Mouse (Mus musculus) induced T-regulatory cell, adult 2 months (primary cell): ENCODE measurements around the gene Tmem167b.
A peak's percentile ranks its signal among the peaks of the same experiment; 100 is the strongest.

Experiments used
- DNase-seq: peaks from one replicate; pipeline ENCODE4 v3.0.0-alpha.2; 2012; ENCODE audit warnings: low read depth

Gene Tmem167b

GRCm38 (mm10) chr3:108536517-108537260 is 25.6 kb downstream of the Tmem167b start, which contains the start of gene 5330417C22Rik:
TSS of gene 5330417C22Rik (minus strand) at chr3:108536536.
- peak; percentile 91 for DNase-seq

- peak; percentile 19 for DNase-seq
Observed at GRCm38 (mm10) chr3:108535896-108536516, 26.3 kb downstream of the Tmem167b start.

DNA sequence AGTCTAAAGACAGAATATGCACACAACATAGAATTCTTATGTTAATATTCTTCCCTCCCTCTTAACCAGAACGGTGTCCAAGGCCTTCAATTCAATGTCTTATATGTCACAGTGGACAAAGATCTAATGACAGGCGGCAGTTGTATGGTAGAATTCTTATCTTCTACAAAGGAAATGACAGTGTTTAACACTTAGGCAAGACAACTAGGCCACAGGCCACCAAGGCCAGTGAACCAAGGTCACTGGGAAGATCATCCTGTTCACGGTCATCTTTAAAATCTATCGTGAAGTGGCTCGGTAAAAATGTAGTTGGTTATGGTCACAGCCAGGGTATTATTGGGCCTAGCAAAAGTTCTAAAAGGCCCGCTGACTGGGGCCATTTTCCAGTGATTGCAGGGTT is 28.3 kb downstream of the Tmem167b start, which contains the start of gene 1700013F07Rik:
Gene 1700013F07Rik (plus strand): TSS at position 200 of the 400 bp plus-strand sequence.
- no peak for DNase-seq

DNA sequence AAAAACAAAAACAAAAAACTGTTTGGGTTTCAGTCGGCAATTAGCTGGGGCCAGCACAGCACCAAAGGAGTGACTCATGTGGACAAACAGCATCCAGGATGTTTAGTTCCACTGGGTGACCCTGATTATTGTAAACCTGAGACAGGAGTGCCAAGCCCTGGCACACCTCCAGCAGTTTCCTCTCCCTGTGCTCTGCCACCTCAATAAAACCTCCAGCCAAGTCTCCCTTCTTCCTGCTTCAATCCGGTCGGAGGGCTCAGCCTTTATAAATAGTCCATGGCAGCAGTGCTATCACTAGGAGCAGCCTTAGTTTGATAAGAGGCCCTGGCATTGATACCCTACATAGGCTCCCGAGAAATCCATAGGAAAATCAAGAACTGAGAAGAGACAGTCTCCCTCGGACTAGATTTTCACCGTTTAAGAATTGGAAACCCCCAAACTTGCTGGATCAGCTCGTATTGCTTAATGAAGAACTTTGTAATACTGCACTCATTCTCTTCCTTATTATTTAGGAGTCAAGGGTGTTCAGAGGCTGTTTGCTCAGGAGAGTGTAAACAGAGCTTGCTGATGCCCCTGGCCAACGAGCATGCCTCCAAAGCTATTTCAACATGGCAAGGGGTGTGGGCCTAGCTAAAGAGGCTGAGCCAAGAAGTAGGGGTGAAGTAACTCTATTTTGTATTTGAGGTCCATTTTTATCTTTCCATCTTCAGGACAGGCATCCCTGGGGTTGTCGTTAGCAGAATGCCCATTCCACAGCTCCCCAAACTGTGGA is 29.0 kb downstream of the Tmem167b start:
- no peak for DNase-seq

GRCm38 (mm10) chr3:108528489-108528888 is 33.8 kb downstream of the Tmem167b start:
- no peak for DNase-seq

GRCm38 (mm10) chr3:108523415-108523814 is 38.9 kb downstream of the Tmem167b start:
- no peak for DNase-seq

DNA sequence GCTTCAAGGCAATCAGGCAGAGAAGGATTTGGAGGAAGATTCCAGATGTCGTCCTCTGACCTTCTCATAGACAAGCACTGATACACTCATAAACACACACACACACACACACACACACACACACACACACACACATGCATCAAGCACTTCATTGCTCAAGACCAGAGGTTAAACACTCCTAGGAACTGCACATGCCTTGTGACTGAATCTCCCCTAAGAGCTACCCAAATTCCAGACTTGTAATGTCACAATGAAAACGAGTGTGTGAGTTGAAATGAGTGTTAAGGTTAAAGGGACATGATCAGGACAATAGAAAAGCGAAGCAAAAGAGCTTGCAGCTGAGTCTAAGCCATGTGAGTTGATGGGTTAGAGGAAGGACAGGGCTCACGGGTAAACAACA is 44.0 kb downstream of the Tmem167b start:
- no peak for DNase-seq

DNA sequence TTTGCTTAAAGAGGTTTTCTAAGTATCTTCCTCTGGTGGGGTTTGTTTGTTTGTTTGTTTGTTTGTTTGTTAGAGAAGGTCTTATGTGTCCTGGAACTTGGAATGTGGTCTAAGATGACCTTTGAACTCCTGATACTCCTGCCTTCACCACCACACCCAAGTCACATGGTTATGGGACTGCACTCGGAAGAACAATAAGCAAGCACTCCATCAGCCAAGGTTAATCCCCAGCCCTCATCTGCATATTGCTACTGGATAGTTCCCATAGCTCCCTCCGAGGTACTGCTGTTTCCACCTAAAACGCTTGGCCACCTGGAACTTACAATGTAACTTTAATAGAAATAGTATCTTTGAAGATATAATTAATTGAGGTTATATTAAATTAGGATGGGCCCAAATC is 48.8 kb downstream of the Tmem167b start:
- no peak for DNase-seq

DNA sequence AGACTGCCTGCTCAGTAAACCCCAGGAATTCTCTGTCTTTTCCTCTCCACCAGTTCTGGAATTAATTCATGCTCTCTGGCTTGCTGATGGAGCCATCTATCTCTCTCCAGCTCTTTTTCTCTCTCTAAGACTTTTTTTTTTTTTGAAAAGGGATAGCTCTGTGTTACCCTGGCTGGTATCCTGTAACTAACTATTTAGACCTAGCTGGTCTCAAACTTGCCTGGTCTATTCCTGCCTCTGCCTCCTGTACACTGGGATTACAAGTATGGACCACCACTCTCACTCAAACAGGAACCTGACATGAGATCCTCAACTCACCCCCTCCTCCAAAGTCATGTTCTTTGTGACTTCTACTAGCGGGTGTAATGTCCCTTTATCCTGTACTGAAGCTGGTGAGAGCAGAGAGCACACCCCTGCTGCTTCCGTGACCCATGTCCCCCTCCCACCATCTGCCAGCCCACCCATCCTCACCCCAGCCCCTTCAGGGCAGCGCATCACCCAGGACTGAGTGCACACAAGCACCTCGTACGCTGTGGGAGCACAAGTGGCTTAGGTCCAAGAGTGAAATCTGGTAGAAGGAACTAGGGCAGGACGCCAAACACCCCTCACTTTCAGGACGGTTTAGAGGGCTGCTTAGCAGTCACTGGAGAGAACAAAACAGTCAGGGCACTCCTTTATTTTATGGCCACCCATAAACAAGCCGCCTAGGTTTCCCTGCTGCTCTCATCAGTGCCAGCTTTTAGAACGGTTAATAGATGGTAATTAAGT is 51.4 kb downstream of the Tmem167b start:
- no peak for DNase-seq

GRCm38 (mm10) chr3:108510156-108510555 is 52.1 kb downstream of the Tmem167b start:
- DNase-seq, result no peak

DNA sequence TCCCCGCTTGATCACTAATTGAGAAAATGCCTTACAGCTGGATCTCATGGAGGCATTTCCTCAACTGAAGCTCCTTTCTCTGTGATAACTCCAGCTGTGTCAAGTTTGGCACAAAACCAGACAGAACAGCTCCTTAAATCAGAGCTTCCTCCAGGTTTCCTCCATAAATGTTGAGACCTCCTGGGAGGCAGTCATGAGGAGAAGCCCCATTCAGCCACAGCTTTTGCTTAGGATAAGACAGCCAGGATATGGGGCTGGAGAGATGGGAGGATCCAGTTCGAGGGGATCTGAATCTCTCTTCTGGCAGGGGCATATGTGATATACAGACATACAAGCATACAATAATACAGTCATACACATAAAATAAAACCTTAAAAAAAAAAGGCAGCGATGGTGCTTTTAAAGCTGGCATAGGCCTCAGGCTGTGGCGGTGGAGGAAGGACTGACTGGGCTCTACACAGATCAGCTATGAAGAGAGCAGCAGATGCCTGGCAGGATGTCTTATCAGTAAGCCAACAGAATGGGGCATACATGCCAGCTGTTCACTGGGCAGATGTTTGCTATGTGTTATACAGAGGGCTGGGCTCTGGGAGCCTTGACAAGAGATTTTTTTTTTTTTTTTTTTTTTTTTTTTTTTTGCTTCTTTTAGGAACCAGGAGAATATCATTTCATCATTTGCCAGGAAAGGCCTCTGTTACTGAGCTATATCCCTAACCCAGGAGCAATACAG is 53.4 kb downstream of the Tmem167b start:
- DNase-seq, result no peak
